Mouse (Mus musculus): ENCODE results near the gene Prelid3b. TPM values are rescaled to one million over a fixed set of nuclear protein-coding genes. Genes with fewer than 3 reads are reported as not detected.

The Prelid3b gene
- polyA plus RNA-seq, 1 experiment from 2014 or later: 114 TPM

- WGBS: under 1% methylated on average over 40 of the region's 40 CpGs
- Histone ChIP-seq H3K9me3 (no peaks in the 10 kb centered on the region), H3K4me2 (peak within 1 kb of the TSS; percentile 83), H3K36me3 (0 out of 2 replicates have a peak, but pooled peaks cover 10% of the 10 kb centered on the region), H3K27ac (peak within 1 kb of the TSS; percentile 31; the same call in 1 of the 2 replicates), H3K4me3 (replicated peaks) (peak within 1 kb of the TSS; percentile 97), H3K9ac (peak within 1 kb of the TSS; percentile 89), H3K4me1 (peaks cover 9% of the 10 kb centered on the region), H3K27me3 (replicated peaks) (no peaks in the 10 kb centered on the region)
- peak; percentile 94 for ATAC-seq (ENCODE audit: insufficient read depth, low FRiP score, low read depth)
Observed at GRCm38 (mm10) chr2:174415731-174416310, 57.1 kb downstream of the Prelid3b start, which contains the start of gene Nelfcd. TSS of gene Nelfcd (plus strand) at chr2:174415804.

Other genes with a start within 250 kb of the Prelid3b start
- 1,615 and 1,630 TPM in 2 replicates for gene Gnas, start 188.8 kb downstream of the Prelid3b start, polyA plus RNA-seq (2015; fragmentation: Nextera tagmentation; extraction: Ambion mirVana)
- gene Gm20721, start 126.4 kb downstream of the Prelid3b start, polyA plus RNA-seq (2015; fragmentation: Nextera tagmentation; extraction: Ambion mirVana): 37.5 and 62.9 TPM in 2 replicates
- gene Nelfcd, start 57.3 kb downstream of the Prelid3b start, polyA plus RNA-seq (2015; fragmentation: Nextera tagmentation; extraction: Ambion mirVana): 91.7 and 92.4 TPM in 2 replicates
- gene Ctsz, start 34.0 kb downstream of the Prelid3b start, polyA plus RNA-seq (2015; fragmentation: Nextera tagmentation; extraction: Ambion mirVana): 181 and 199 TPM in 2 replicates
- 1.8 and 2.3 TPM in 2 replicates for gene Tubb1, start 22.4 kb downstream of the Prelid3b start, polyA plus RNA-seq (2015; fragmentation: Nextera tagmentation; extraction: Ambion mirVana)
- gene Atp5e, start 9.0 kb downstream of the Prelid3b start, polyA plus RNA-seq (2015; fragmentation: Nextera tagmentation; extraction: Ambion mirVana): 673 and 703 TPM in 2 replicates
- 0.03 and 0.04 TPM in 2 replicates for gene Zfp831, start 170.5 kb upstream of the Prelid3b start, polyA plus RNA-seq (2015; fragmentation: Nextera tagmentation; extraction: Ambion mirVana)